Comparison of ENCODE assay signal across 9 mouse cellular contexts in genomic region chr11:79671668-79672281, GRCm38 (mm10).
DNase-seq lines count a peak whose midpoint lies in the region; ATAC-seq and TF ChIP-seq lines count a peak whose summit lies in the region.
"Had no signal": no experiment of that assay in that cellular context is flagged by ENCODE, and none has a peak within 500 bp of the region (broad histone marks: within the 10 kb centered on the region; RNA-seq: fewer than 3 reads in every experiment).

No protein-coding gene starts in this region.

- WGBS in lung, adult 2 months, result 64% methylated on average over 6 of the region's 6 CpGs
- WGBS in forebrain, embryonic 12.5 days, result 53% methylated on average over 6 of the region's 6 CpGs
- WGBS in neural tube, embryonic 15.5 days, result 56% methylated on average over 6 of the region's 6 CpGs

- H3K4me2 ChIP-seq in forebrain, embryonic 12.5 days, result no peak overlapping the region
- H3K4me2 ChIP-seq in neural tube, embryonic 15.5 days, result no peak overlapping the region
- H3K4me2 ChIP-seq: hindbrain, embryonic 15.5 days had no signal

- no peak for ATAC-seq in cerebellum, adult (ENCODE audit: insufficient number of reproducible peaks, low FRiP score, low TSS enrichment)
- no peak for ATAC-seq in forebrain, embryonic 12.5 days (ENCODE audit: low FRiP score)
- no peak for ATAC-seq in neural tube, embryonic 15.5 days (ENCODE audit: low FRiP score)

- no peaks in the 10 kb centered on the region for H3K36me3 ChIP-seq in forebrain, embryonic 12.5 days (replicated peaks)
- H3K36me3 ChIP-seq in neural tube, embryonic 15.5 days, result no peaks in the 10 kb centered on the region
- H3K36me3 ChIP-seq: hindbrain, embryonic 15.5 days had no signal

- peak; percentile 45 for TF ChIP-seq CTCF in lung, adult 2 months (IDR thresholded peaks at IDR 0.05; ENCODE audit: insufficient read depth, low read length)

- no peak overlapping the region for H3K4me3 ChIP-seq in lung, adult 2 months (replicated peaks; ENCODE audit: extremely low read depth, low read depth, low read length)
- H3K4me3 ChIP-seq in forebrain, embryonic 12.5 days (replicated peaks), result no peak overlapping the region
- H3K4me3 ChIP-seq in neural tube, embryonic 15.5 days (replicated peaks), result no peak overlapping the region
- H3K4me3 ChIP-seq: hindbrain, embryonic 15.5 days had no signal

- DNase-seq in cerebellum, adult 18-20 months, result peak; percentile 62
- DNase-seq in lung, adult 2 months, result no peak
- DNase-seq in lung, adult 18-20 months, result no peak
- peak; percentile 69 to 70 for DNase-seq in cerebellum, postnatal 10 days
- peak; percentile 77 for DNase-seq in naive thymus-derived CD4-positive, alpha-beta T cell, adult 2 months (ENCODE audit: low read depth)

- no peak overlapping the region for H3K9ac ChIP-seq in forebrain, embryonic 12.5 days
- no peak overlapping the region for H3K9ac ChIP-seq in neural tube, embryonic 15.5 days (replicated peaks)
- H3K9ac ChIP-seq: hindbrain, embryonic 15.5 days had no signal

- no peak overlapping the region for H3K27ac ChIP-seq in forebrain, embryonic 12.5 days
- no peak overlapping the region for H3K27ac ChIP-seq in neural tube, embryonic 15.5 days (replicated peaks)
- H3K27ac ChIP-seq: hindbrain, embryonic 15.5 days had no signal

- no peak for TF ChIP-seq POLR2A in lung, adult 2 months (IDR thresholded peaks at IDR 0.05; ENCODE audit: borderline replicate concordance, extremely low read depth, low read depth, low read length)

- H3K27me3 ChIP-seq in forebrain, embryonic 12.5 days, result no peaks in the 10 kb centered on the region
- no peaks in the 10 kb centered on the region for H3K27me3 ChIP-seq in neural tube, embryonic 15.5 days (replicated peaks)
- H3K27me3 ChIP-seq: hindbrain, embryonic 15.5 days had no signal

- peaks cover 4% of the 10 kb centered on the region; the same call in 1 of the 2 replicates for H3K4me1 ChIP-seq in lung, adult 2 months (ENCODE audit: control insufficient read depth, insufficient read depth, low read length)
- H3K4me1 ChIP-seq in forebrain, embryonic 12.5 days, result peaks cover 59% of the 10 kb centered on the region
- peaks cover 52% of the 10 kb centered on the region for H3K4me1 ChIP-seq in neural tube, embryonic 15.5 days

- no peaks in the 10 kb centered on the region for H3K9me3 ChIP-seq in forebrain, embryonic 12.5 days
- H3K9me3 ChIP-seq in neural tube, embryonic 15.5 days (replicated peaks), result no peaks in the 10 kb centered on the region
- H3K9me3 ChIP-seq: hindbrain, embryonic 15.5 days had no signal

Comparison
In these comparisons a context has a peak if more than half of its experiments do, and no peak if none do; other contexts are left out.
1. DNase-seq: peak in cerebellum, adult 18-20 months (2 of 2), cerebellum, postnatal 10 days (2 of 2) and naive thymus-derived CD4-positive, alpha-beta T cell, adult 2 months (single experiment); none in lung, adult 2 months (single experiment) and lung, adult 18-20 months (0 of 2).